Mouse (Mus musculus) spleen, adult 12 weeks (tissue): Measurements from ENCODE around the gene E130114P18Rik.
A peak's percentile ranks its signal among the peaks of the same experiment; 100 is the strongest.

ENCODE experiments used
- DNase-seq: peaks from one replicate; pipeline ENCODE4 v3.0.0; 2022; ENCODE audit warnings: low spot score

E130114P18Rik gene

DNA sequence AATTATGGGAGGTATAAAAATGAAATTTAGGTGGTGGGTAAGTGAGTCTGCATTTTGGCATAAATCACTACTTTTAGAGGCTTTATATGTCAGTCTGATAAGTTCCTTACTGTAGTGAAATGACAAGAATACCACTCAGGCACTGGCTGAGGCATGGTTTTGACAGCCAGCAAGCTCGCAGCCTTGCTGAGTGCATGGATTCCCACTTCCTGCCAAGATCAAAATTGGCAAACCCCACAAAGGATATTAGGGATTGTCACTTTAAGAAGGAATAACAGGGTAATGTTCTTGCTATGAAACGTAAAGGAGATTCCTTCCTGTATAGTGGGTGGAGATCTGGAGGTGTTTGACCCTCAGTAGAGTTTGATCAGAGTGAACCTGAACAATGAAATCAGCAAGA, 27.4 kb upstream of the E130114P18Rik start:
- no peak for DNase-seq

DNA sequence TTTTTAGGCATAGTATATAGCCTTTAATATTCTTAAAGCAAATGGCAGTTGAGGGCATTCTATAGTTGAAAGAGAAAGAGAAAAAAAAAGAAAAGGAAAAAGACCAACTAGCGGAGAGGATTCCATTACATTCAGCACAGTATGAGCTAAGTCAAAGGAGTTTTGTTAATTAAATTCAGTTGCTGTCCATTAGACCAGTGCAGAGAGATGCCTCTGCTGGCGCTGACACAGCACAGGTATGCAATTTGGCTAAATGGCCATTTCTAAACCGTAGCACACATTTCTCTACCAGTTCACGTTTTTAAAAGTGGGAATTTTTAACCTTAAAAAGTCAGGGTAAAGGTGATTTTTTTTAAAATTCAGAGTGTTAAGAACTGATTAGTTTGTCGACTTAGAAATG, 26.8 kb upstream of the E130114P18Rik start:
- no peak for DNase-seq

DNA sequence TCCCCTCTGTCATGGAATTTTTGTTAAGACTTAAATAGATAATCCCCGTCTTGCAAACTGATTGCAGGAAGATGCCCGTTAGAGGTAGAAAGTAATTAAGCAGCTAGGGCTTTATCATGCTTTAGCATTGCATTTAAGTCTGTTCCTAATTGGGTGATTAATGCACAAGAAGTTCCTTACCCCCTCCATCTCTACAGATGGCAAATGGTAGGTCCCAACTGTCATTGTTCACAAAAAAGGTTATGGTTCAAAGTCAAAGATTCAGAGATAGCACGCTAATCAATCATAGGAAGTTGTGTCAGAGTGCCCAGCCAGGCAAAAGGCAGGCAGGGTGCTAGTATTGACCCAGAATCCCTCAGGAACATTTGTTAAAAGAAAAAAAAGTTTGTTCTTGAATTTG, 25.9 kb upstream of the E130114P18Rik start:
- DNase-seq = no peak

DNA sequence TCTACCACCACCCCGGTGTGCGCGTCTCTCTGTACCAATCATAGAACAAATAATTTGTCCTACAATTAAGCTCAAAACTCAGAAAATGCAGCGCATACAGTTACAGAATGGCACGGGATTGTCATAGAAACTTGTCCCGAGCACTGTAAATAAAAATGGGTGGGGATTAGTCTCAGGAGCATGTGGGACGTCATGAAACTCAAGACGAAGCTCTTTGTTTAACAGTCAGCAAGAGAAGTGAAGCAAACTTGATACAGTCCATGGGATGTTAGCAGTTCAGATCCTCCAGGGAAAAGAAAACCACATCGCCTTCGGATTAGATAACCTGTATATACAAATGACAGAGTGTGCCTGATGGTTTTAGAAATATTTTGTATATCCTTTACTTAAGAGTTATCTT, 18.6 kb upstream of the E130114P18Rik start:
- DNase-seq = no peak

DNA sequence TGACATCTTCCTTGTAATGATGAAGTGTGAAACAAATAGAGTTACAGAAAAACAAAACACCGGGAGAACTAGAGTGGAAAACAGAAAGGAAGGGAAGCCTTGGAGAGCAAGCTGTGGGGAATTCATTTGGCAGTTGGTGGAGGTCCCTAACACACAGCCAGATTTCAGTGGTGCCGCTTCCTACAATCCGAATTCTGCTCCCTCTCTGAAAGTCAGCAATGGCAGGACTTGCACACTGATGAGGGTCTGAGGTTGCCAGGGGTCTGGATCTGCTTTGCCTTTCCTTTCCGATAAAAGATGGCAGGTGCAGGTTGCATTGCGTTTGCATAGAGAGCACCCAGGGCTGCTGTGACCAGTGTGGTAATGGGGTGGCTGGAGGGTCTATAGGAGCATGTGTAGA, 18.1 kb upstream of the E130114P18Rik start:
- no peak for DNase-seq

DNA sequence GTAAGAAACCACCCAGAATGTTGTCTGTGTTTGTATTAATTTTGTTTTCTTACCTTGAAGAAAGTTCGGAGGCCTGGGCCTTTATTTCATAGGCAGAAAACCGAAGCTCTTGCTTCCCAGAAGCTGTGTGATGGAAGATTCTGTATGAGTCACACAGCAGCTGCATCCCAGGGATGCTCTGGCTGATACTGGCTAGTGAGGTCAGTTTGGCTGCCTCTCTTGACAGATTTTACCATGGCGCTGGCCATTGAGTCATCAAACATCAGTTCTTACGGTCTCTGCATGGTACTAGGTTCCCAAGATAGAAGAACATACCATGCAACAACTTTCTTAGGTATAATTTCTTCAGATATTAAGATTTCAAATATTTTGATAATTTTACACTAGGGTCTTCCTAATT, 17.0 kb upstream of the E130114P18Rik start:
- DNase-seq = no peak

DNA sequence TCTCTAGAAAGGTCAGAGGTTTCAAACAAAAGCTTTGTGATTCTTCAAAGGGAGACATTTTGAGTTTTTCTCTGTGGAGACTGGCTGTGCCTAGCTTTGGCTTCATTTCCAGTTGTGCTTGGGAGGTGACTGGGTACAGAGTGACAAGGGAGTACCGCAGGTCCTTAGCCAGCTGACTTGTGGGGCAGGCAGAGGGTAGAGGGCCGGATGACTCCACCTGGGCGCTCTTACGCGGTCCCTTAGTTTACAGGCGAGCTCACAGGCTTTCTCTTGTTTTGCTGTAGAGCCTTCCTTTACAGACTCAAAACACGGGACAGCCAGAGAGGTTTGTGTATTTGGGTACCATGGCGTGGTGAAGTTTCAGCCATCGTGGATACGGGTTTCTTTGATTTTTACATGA, 16.1 kb upstream of the E130114P18Rik start:
- DNase-seq = no peak

DNA sequence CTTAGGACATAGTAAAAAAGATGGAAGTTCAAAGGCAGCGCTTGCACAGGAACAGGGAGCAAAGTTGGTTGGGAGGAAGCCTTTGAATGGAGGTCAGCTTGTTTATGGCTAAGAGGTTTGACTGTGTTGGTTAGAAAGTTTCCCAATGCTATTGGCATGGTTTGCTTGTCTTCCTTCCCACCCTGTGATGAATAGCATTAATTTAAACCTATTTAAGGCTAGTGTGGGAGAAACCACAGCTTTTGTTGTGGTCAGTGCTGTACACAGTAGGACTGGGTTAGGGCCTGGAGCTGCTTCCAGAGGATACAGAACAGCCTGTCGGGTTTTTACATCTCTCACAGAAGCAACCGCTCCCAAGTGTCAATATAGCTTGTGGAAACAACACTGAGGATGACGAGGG, 10.7 kb upstream of the E130114P18Rik start:
- no peak for DNase-seq

DNA sequence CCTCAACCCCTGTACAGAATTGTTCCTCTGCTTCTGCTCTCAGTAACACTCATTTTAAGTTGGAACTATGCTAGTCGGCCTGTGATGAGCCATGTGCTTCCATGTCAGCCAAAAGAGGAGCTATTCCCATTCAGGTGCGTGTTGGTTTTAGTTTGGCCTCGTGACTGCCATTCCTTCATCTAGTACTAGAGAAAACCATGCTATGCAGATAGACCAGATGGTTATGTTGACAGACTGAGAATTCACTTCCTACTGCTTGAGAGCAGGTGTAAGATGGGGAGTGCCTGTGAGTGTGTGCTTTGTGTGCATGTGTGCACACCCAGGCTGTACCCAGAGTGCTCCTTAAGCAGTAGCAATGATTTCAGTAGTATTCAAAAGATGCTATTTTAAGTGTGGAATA, 9.6 kb upstream of the E130114P18Rik start:
- DNase-seq = no peak

DNA sequence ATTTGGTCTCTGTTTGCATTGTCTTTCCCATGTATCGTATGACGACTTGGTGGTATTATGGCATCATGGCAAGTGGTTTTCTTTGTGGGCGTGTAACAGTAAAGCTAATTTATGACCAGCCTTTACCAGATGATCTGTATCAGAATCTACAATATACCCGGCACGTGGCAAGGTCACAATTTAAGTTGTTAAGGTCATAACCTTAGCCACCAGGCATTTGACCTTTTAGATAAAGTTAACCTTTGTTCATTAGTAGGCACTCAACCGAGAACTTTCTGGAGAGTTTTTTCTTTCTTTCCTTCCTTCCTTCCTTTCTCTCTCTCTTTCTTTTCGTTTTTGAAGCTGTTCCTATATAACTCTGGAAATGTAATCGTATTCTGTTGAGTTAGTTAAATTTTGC, 8.7 kb upstream of the E130114P18Rik start:
- no peak for DNase-seq

DNA sequence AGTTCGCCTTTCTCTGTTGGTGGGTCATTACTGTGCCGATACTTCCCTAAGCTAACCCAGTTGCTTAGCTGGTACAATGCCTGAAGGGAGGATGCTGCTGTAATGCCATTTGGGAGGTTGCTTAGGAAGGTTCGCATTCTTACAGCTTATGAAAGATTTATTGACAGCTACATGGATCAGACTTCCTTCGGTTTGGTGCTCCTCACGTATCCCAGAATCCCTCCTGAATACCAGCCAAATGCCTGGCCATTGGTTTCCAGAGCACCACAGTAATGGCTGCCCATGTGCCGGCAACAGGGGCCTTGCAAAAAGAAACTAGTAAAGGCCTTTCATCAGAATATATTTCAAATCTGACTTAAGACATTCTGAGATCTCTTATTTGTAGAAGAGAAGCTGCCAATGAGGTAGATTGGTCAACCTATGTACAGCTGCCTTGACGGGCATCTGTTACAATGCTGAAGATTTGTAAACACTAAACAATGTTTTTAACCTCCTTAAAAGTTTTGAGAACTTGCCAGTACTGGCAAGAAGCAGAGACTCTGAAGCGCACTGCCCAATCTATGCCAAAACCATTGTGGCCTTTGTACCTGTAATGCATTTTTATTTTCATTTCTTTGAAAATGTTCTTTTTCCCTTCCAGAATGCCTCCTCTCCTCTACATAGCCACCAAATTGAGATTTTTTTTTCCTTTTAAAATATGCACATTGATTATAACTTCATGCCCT, 7.8 kb upstream of the E130114P18Rik start:
- no peak for DNase-seq

DNA sequence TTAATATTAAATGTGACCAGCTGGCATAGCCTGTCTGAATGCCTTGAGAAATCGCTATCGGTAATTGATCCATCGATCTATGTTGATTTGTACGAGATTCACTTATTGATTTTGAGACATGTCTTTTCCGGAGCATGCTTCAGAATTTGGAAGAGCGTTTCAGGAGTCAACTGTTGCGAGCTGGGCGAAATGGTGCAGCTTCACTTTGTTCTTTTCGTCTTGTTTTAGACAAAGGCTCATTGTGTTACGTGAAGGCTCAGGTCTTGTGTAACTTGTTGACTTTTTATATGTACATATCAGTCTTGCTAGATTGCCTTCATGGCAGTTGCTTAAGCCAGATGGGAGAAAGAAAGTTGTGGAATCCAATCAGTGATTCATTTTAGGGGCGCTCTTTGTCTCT, 6.4 kb upstream of the E130114P18Rik start:
- no peak for DNase-seq

DNA sequence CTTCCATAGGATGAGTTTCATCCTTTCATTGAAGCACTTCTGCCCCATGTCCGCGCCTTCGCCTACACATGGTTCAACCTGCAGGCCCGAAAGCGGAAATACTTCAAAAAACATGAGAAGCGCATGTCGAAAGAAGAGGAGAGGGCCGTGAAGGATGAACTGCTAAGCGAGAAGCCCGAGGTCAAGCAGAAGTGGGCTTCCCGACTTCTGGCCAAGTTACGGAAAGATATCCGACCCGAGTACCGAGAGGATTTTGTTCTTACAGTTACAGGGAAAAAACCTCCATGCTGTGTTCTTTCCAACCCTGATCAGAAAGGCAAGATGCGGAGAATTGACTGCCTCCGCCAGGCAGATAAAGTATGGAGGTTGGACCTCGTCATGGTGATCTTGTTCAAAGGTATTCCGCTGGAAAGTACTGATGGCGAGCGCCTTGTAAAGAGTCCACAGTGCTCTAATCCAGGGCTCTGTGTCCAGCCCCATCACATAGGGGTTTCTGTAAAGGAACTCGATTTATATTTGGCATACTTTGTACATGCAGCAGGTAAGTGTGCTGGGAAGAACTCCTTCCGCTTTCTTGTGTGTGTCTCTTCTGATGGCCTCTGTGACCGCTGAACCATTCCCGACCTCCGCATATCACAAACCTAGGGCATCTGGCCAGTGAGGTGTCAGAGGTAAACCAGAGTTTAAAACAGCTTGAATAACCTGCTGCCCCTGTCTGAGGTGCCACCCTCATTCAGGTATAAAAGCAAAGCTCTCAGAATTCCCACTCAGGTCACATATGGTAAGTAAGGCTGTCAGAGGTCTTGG, 5.4 kb upstream of the E130114P18Rik start:
- DNase-seq = no peak

DNA sequence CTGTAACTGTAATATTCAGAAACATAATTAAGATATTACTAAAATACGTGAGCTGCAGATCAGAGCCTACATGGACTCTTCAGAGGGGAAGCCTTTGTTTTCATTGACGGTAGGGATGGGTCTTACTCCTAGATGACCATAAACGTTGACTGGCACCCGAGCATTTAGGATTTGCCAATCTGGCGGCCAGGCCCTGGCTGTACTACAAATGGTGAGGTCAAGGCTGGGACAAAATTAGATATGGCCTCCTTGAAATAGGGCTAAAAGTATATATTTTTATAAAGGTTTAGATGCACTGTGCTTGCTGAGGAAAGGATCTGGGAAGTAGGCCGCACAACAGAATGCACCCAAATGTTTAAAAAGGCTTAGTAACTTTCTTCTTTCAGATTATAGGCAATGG, 4.6 kb upstream of the E130114P18Rik start:
- DNase-seq = no peak

DNA sequence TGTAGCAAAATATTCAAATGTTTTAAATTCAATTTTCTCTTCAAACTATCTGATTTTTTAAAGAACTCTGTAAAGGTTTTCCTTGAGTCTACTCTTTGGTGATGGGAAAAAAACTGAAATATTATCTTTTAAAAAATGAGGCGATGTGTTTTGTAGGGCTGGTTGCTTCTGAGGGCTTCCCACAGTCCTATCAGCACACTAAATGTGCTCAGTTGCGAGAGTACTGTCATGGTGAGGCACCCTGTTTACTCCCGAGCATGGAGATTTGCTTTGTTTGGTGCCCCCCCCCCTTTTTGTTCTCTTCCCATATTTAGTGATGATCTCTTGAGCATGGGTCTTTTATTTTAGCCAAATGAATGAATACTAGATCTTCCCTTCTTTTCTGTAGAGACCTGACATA, 4.2 kb upstream of the E130114P18Rik start:
- no peak for DNase-seq

DNA sequence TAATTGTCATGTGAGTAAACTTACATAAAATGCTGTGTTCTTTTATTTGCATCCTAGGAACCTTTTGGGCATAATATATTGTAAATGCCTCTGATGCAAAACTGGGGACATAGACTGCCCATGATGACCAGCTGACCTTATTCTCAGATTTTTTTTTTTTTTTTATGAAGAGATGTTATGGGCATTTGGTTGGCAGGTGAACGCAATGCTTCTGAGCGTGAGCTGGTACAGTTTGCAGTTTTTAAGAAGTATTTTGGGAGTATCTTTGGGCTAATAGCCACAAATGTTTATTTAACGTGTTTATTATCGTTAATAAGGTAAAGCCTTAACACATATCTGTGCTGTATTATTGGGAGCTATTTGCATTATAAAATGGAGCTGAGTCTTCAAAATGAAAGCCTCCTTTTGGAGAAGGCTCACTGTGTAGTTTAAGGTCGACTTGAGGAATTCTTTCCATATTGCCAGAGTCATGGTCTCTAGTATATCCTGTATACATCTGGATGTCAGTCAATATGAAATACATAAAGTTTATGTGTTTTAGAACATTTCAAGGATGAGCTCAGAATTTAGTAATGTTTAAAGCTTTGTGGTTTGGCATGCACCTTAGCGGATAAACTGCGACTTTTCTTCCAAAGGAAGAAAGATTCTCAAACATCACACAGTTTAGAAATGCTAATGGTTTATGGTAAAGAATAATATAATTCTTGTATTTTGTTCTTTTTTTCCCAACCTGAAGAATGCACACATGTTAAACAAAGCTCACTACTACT, 3.0 kb upstream of the E130114P18Rik start:
- DNase-seq = no peak

DNA sequence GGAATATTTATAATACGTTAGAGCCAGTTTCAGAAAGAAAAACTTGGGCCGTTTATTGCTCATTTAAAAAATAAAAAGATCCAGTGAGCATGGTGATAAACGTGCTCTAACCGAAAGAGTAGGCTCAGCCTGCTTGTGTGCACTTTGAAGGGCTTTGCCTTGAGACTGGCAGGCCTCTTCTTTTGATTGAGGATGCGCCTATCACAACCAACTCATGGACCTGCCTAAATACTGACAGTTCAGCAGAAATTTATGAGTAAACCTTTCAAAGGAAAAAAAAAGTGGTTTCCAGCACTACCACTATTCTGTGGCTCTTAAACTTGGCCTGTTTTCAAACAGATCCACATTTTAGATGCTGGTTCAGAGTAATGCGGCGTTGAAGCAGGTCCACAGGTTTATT, 2.1 kb upstream of the E130114P18Rik start:
- no peak for DNase-seq

DNA sequence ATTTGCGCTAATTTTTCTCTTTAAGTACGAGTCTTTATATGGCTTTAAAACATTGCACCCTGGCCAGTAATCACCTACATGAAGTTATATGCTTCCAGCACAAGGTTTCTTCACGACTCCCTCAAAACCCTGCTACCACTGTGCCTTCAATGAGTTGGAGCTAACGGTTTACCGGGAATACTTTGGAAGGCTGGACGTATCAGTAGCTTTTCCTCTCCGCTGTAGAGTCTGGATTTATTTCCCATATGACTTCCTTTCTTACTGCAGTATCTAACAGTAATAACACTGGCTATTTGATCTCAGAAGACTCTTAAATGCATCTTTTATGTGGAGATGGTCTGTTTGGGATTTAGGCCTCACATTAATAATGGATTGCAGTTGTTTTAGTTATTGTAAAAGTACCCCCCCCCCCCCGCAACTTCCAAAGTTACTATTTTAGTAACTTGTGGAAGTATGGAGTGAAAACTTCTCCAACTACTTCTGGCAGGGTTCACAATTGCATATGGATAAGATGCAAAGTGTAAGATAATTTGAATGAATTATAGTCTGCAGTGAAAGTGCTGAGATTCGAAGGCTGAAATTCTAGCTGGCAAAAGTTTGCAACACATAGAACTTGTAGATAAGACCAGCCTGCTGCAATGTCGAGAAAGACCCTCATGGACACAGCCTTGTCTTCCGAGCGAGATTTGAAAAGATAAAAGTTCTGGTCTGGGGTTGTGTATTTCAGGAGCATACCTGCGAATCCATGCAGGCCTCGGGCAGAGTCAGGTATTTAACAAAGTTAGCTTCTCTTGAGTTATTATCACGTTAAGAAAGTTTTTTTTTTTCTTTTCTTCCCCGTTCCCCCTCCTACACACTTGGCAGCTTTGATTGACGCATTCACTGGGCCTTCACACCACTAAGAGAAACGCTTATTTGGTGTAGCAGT, 1.4 kb upstream of the E130114P18Rik start:
- no peak for DNase-seq

DNA sequence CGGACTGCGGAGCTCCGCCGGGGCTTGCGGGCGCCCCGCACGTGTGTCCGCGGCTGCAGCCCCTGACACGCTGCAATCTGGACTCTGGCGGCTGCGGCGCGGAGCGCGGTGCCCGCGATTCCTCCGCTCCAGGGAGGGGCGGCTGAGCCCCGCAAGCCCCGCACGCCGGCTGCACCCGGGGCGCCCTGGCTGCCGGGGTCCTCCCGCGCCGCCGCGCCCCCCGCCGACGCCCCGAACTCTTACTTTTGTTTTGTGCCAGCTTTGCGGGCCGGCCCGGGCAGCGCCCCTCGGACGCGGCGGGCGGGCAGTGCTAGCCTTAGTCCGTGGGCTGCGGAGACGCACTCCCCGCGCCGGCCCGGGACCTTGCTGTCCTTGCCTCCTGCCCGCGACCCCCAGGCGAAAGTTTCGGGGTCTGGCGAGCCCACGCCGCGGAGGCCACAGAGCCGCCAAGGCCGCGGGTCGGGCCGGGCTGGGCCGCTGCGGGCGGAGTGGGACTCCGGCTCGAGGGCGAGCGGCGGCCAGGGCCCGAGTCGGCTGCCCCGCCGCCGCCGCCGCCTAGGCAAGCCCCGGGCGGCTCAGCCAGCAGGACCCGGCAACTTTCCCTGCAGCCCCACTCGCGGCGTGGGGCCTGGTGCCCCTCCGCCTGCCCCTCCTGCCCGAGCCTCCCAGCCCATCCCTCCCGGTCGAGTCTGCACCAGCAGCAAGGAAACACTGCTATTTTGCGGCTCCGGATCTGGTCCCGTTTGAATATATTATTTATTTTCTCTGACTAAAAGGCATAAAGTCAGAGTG, 529 bp upstream of the E130114P18Rik start:
- peak; percentile 39 for DNase-seq

DNA sequence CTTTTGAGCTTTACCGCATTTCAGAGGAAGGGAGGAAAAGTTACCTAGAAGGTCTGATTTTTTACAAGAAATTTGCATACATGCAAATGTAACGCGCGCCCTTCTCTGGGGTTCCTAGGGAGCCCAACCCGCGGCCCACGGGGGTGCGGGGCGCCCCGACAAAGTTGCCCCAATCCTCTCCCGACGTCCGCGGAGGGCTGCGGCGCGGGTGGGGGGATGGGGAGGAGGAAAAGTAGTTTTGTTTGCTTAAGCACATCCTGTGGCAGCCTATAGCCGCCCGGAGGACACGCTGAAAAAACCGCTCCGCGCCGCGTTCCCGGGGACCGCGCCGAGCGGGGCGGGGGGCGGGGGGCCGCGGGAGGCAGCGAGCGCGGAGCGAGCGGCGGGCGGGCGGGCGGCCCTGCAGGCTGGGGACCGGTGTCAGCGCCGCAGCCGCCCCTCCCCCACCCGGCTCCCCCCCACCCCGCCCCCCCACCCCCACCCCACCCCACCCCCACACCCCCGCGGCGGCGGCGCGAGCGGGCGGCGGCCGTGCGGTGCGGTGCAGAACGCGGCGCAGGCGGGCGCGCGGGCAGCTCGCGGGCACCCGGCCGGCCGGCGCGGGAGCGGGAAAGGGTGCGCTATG, 685 bp downstream of the E130114P18Rik start:
- peak; percentile 17 for DNase-seq
